Mouse (Mus musculus) embryonic facial prominence, embryonic 15.5 days (tissue): ENCODE results near the gene Brd2. TPM values are rescaled to one million over a fixed set of nuclear protein-coding genes. Genes with fewer than 3 reads are reported as not detected.
A peak's percentile ranks its signal among the peaks of the same experiment; 100 is the strongest.

Experiments used
- ATAC-seq: fragments of 200-750 bp; cut with Nextera tagmentation; 2 replicates; pipeline ENCODE4 v1.8.0; 2017; ENCODE audit warnings: low read depth, moderate TSS enrichment; ENCODE audit not compliant: insufficient number of reproducible peaks, low FRiP score, low TSS enrichment
- H3K27ac ChIP-seq: fragments of 300-500 bp; sonication (generic); replicated peaks from 2 replicates; pipeline ENCODE4 v1.5.1; 2015; ENCODE audit warnings: mild to moderate bottlenecking, inconsistent platforms
- H3K27me3 ChIP-seq: fragments of 300-500 bp; sonication (generic); 2 replicates; pipeline ENCODE4 v1.6.1; 2015; ENCODE audit warnings: inconsistent platforms
- H3K36me3 ChIP-seq: fragments of 300-500 bp; sonication (generic); 2 replicates; pipeline ENCODE4 v1.6.1; 2015; ENCODE audit warnings: mild to moderate bottlenecking, inconsistent platforms
- H3K4me1 ChIP-seq: fragments of 300-500 bp; sonication (generic); 2 replicates; pipeline ENCODE4 v1.6.1; 2015; ENCODE audit warnings: inconsistent platforms
- H3K4me2 ChIP-seq: fragments of 300-500 bp; sonication (generic); replicated peaks from 2 replicates; pipeline ENCODE4 v1.6.1; 2015; ENCODE audit warnings: mild to moderate bottlenecking, inconsistent platforms
- H3K4me3 ChIP-seq: fragments of 300-500 bp; sonication (generic); replicated peaks from 2 replicates; pipeline ENCODE4 v1.5.1; 2015; ENCODE audit warnings: mild to moderate bottlenecking, inconsistent platforms
- H3K9ac ChIP-seq: fragments of 300-500 bp; sonication (generic); 2 replicates; pipeline ENCODE4 v1.6.1; 2015; ENCODE audit warnings: inconsistent platforms
- H3K9me3 ChIP-seq: fragments of 300-500 bp; sonication (generic); replicated peaks from 2 replicates; pipeline ENCODE4 v1.6.1; 2016; ENCODE audit warnings: inconsistent platforms
- WGBS: fragments of 180-500 bp; shearing (Covaris S2); methylation state at CpG from one replicate; pipeline ENCODE4 v1.1.7; 2015; 5-methylcytosine and 5-hydroxymethylcytosine counted together
- polyA plus RNA-seq: library from polyadenylated mRNA; unstranded; fragments of >200 nt; fragmentation: Nextera tagmentation; extraction: Ambion mirVana; gene quantifications from 2 replicates; pipeline ENCODE4 v1.2.1, GENCODE M21; 2015

Brd2 gene
- polyA plus RNA-seq, 1 experiment from 2014 or later: 122 TPM

- ATAC-seq: no peak
- Histone ChIP-seq H3K27me3 (no peaks in the 10 kb centered on the region), H3K4me1 (peaks cover 2% of the 10 kb centered on the region; the same call in 1 of the 2 replicates), H3K9ac (no peak overlapping the region), H3K4me2 (no peak overlapping the region), H3K36me3 (no peaks in the 10 kb centered on the region), H3K4me3 (no peak overlapping the region), H3K27ac (no peak overlapping the region), H3K9me3 (0 out of 2 replicates have a peak, but pooled peaks cover 1% of the 10 kb centered on the region)
- 72% methylated on average over 3 of the region's 3 CpGs for WGBS
These were observed 25.9 kb downstream of the Brd2 start for GRCm38 (mm10) chr17:34096497-34097010.

- no peak overlapping the region for H3K9ac ChIP-seq
- 0 out of 2 replicates have a peak, but pooled peaks cover 2% of the 10 kb centered on the region for H3K9me3 ChIP-seq
- H3K27me3 ChIP-seq: no peaks in the 10 kb centered on the region
- H3K4me2 ChIP-seq: no peak overlapping the region
- H3K4me1 ChIP-seq: no peaks in the 10 kb centered on the region; the same call in 1 of the 2 replicates
- 90% methylated on average over 27 of the region's 27 CpGs for WGBS
- H3K36me3 ChIP-seq: no peaks in the 10 kb centered on the region
- no peak overlapping the region for H3K4me3 ChIP-seq
- no peak overlapping the region for H3K27ac ChIP-seq
- ATAC-seq: no peak
These were observed 28.0 kb downstream of the Brd2 start for GRCm38 (mm10) chr17:34094283-34095035.

- 0 out of 2 replicates have a peak, but pooled peaks cover 2% of the 10 kb centered on the region for H3K9me3 ChIP-seq
- 29% methylated on average over 7 of the region's 7 CpGs for WGBS
- no peak overlapping the region for H3K4me2 ChIP-seq
- no peak overlapping the region for H3K4me3 ChIP-seq
- H3K36me3 ChIP-seq: no peaks in the 10 kb centered on the region
- ATAC-seq: peak; percentile 55; the same call in 1 of the 2 replicates
- H3K27me3 ChIP-seq: no peaks in the 10 kb centered on the region
- no peaks in the 10 kb centered on the region; the same call in 1 of the 2 replicates for H3K4me1 ChIP-seq
- H3K27ac ChIP-seq: no peak overlapping the region
- no peak overlapping the region for H3K9ac ChIP-seq
These were observed 29.1 kb downstream of the Brd2 start for GRCm38 (mm10) chr17:34093199-34093874.

GRCm38 (mm10) chr17:34092197-34092875 lies 30.1 kb downstream of the Brd2 start, which contains the start of gene H2-Oa:
TSS of gene H2-Oa (plus strand) at chr17:34092340.
- Histone ChIP-seq H3K27me3 (no peaks in the 10 kb centered on the region), H3K27ac (no peak within 1 kb of the TSS), H3K9me3 (0 out of 2 replicates have a peak, but pooled peaks cover 2% of the 10 kb centered on the region), H3K4me1 (no peaks in the 10 kb centered on the region; the same call in 1 of the 2 replicates), H3K36me3 (no peaks in the 10 kb centered on the region), H3K9ac (no peak within 1 kb of the TSS), H3K4me3 (no peak within 1 kb of the TSS), H3K4me2 (no peak within 1 kb of the TSS)
- no peak for ATAC-seq
- WGBS: 36% methylated on average over 11 of the region's 11 CpGs

GRCm38 (mm10) chr17:34090923-34091322 lies 31.5 kb downstream of the Brd2 start:
- no peak for ATAC-seq
- Histone ChIP-seq H3K9me3 (0 out of 2 replicates have a peak, but pooled peaks cover 2% of the 10 kb centered on the region), H3K36me3 (no peaks in the 10 kb centered on the region), H3K4me2 (no peak overlapping the region), H3K4me3 (no peak overlapping the region), H3K27ac (no peak overlapping the region), H3K27me3 (no peaks in the 10 kb centered on the region), H3K9ac (no peak overlapping the region), H3K4me1 (no peaks in the 10 kb centered on the region; the same call in 1 of the 2 replicates)
- 47% methylated on average over 7 of the region's 7 CpGs for WGBS

GRCm38 (mm10) chr17:34088124-34088523 lies 34.3 kb downstream of the Brd2 start:
- Histone ChIP-seq H3K9me3 (0 out of 2 replicates have a peak, but pooled peaks cover 2% of the 10 kb centered on the region), H3K36me3 (no peaks in the 10 kb centered on the region), H3K27me3 (no peaks in the 10 kb centered on the region), H3K9ac (no peak overlapping the region), H3K4me3 (no peak overlapping the region), H3K4me2 (no peak overlapping the region), H3K27ac (no peak overlapping the region), H3K4me1 (no peaks in the 10 kb centered on the region)
- no peak for ATAC-seq
- 88% methylated on average over 11 of the region's 11 CpGs for WGBS

GRCm38 (mm10) chr17:34087386-34087785 lies 35.0 kb downstream of the Brd2 start:
- H3K4me1 ChIP-seq: no peaks in the 10 kb centered on the region
- H3K9me3 ChIP-seq: 0 out of 2 replicates have a peak, but pooled peaks cover 2% of the 10 kb centered on the region
- ATAC-seq: no peak
- H3K9ac ChIP-seq: no peak overlapping the region
- H3K4me2 ChIP-seq: no peak overlapping the region
- no peak overlapping the region for H3K27ac ChIP-seq
- H3K36me3 ChIP-seq: no peaks in the 10 kb centered on the region
- H3K27me3 ChIP-seq: no peaks in the 10 kb centered on the region
- 40% methylated on average over 2 of the region's 2 CpGs for WGBS
- no peak overlapping the region for H3K4me3 ChIP-seq

GRCm38 (mm10) chr17:34083104-34083503 lies 39.3 kb downstream of the Brd2 start:
- Histone ChIP-seq H3K9ac (no peak overlapping the region), H3K27ac (no peak overlapping the region), H3K4me1 (no peaks in the 10 kb centered on the region), H3K27me3 (no peaks in the 10 kb centered on the region), H3K36me3 (no peaks in the 10 kb centered on the region), H3K4me3 (no peak overlapping the region), H3K9me3 (no peaks in the 10 kb centered on the region), H3K4me2 (no peak overlapping the region)
- 8% methylated on average over 8 of the region's 8 CpGs for WGBS
- ATAC-seq: no peak

- peaks cover 19% of the 10 kb centered on the region for H3K27me3 ChIP-seq
- H3K4me2 ChIP-seq: no peak overlapping the region
- no peaks in the 10 kb centered on the region for H3K9me3 ChIP-seq
- H3K27ac ChIP-seq: no peak overlapping the region
- H3K9ac ChIP-seq: no peak overlapping the region
- peak; percentile 76; the same call in 1 of the 2 replicates for ATAC-seq
- no peaks in the 10 kb centered on the region for H3K4me1 ChIP-seq
- H3K36me3 ChIP-seq: no peaks in the 10 kb centered on the region
- H3K4me3 ChIP-seq: no peak overlapping the region
- 11% methylated on average over 5 of the region's 5 CpGs for WGBS
These were observed 42.8 kb downstream of the Brd2 start for GRCm38 (mm10) chr17:34079621-34080020.

GRCm38 (mm10) chr17:34079002-34079401 lies 43.4 kb downstream of the Brd2 start:
- no peak for ATAC-seq
- Histone ChIP-seq H3K9me3 (no peaks in the 10 kb centered on the region), H3K36me3 (no peaks in the 10 kb centered on the region), H3K4me3 (no peak overlapping the region), H3K27ac (no peak overlapping the region), H3K9ac (no peak overlapping the region), H3K4me1 (no peaks in the 10 kb centered on the region), H3K4me2 (no peak overlapping the region), H3K27me3 (peaks cover 19% of the 10 kb centered on the region)
- 85% methylated on average over 11 of the region's 11 CpGs for WGBS

- H3K4me3 ChIP-seq: no peak overlapping the region
- no peaks in the 10 kb centered on the region for H3K4me1 ChIP-seq
- 58% methylated on average over 4 of the region's 4 CpGs for WGBS
- ATAC-seq: no peak
- H3K9me3 ChIP-seq: no peaks in the 10 kb centered on the region
- no peak overlapping the region for H3K4me2 ChIP-seq
- no peak overlapping the region for H3K27ac ChIP-seq
- H3K9ac ChIP-seq: no peak overlapping the region
- H3K36me3 ChIP-seq: no peaks in the 10 kb centered on the region
- peaks cover 19% of the 10 kb centered on the region for H3K27me3 ChIP-seq
These were observed 44.3 kb downstream of the Brd2 start for GRCm38 (mm10) chr17:34078148-34078547.
